Mouse (Mus musculus) kidney, embryonic 14.5 days (tissue): ENCODE results near the gene Celf1. TPM values are rescaled to one million over a fixed set of nuclear protein-coding genes. Genes with fewer than 3 reads are reported as not detected.

Experiments
- ATAC-seq: fragments of 200-750 bp; cut with Nextera tagmentation; 2 replicates; pipeline ENCODE4 v1.8.0; 2017; ENCODE audit warnings: moderate number of reproducible peaks, mild to moderate bottlenecking, moderate TSS enrichment, moderate library complexity; ENCODE audit not compliant: low FRiP score, low TSS enrichment
- H3K27ac ChIP-seq: fragments of 300-500 bp; sonication (generic); 2 replicates; pipeline ENCODE4 v1.5.1; 2014; ENCODE audit warnings: low read depth, mild to moderate bottlenecking, low read length, moderate library complexity, mixed read lengths
- H3K27me3 ChIP-seq: fragments of 300-500 bp; sonication (generic); 2 replicates; pipeline ENCODE4 v1.6.1; 2014; ENCODE audit warnings: mild to moderate bottlenecking, low read length; ENCODE audit not compliant: control insufficient read depth, insufficient read depth
- H3K36me3 ChIP-seq: fragments of 300-500 bp; sonication (generic); 2 replicates; pipeline ENCODE4 v1.6.1; 2014; ENCODE audit warnings: low read length, mixed read lengths; ENCODE audit not compliant: control insufficient read depth, insufficient read depth
- H3K4me1 ChIP-seq: fragments of 300-500 bp; sonication (generic); 2 replicates; pipeline ENCODE4 v1.6.1; 2014; ENCODE audit warnings: low read length, mixed read lengths; ENCODE audit not compliant: control insufficient read depth, insufficient read depth
- H3K4me2 ChIP-seq: fragments of 300-500 bp; sonication (generic); replicated peaks from 2 replicates; pipeline ENCODE4 v1.6.1; 2014; ENCODE audit warnings: low read depth, mild to moderate bottlenecking, low read length
- H3K4me3 ChIP-seq: fragments of 300-500 bp; sonication (generic); 2 replicates; pipeline ENCODE4 v1.5.1; 2014; ENCODE audit warnings: mild to moderate bottlenecking, low read length
- H3K9ac ChIP-seq: fragments of 300-500 bp; sonication (generic); 2 replicates; pipeline ENCODE4 v1.6.1; 2014; ENCODE audit warnings: low read depth, mild to moderate bottlenecking, low read length, moderate library complexity
- H3K9me3 ChIP-seq: fragments of 300-500 bp; sonication (generic); 2 replicates; pipeline ENCODE4 v1.6.1; 2016; ENCODE audit warnings: low read length; ENCODE audit not compliant: control insufficient read depth
- WGBS: fragments of 180-500 bp; shearing (Covaris S2); extraction: QIAGEN DNeasy Blood & Tissue Kit; methylation state at CpG from one replicate; pipeline ENCODE4 v1.1.7; 2014; 5-methylcytosine and 5-hydroxymethylcytosine counted together
- polyA plus RNA-seq: library from polyadenylated mRNA; unstranded; fragments of >200 nt; fragmentation: Nextera tagmentation; extraction: Ambion mirVana; gene quantifications from 2 replicates; pipeline ENCODE4 v1.2.1, GENCODE M21; 2014

Celf1 gene
- polyA plus RNA-seq, 1 experiment from 2014 or later, result 77.6 TPM

DNA sequence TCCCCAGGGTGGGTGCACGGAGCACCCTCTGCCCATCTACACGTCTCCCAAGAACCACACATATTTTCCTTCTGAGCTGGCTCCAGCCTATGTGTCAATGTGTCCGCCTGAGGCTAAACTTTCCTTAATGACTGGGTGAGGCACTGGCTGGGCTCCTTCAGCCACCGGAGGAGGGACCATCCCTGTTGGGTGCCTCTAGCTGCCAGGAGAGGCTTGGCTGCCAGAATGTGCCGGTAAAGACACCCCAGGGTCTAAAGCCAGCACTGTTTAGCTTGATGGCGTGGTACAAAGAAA lies 128.6 kb downstream of the Celf1 start:
- H3K27ac ChIP-seq, result no peak overlapping the region
- H3K4me1 ChIP-seq, result peaks cover 7% of the 10 kb centered on the region; the same call in 1 of the 2 replicates
- WGBS, result 45% methylated on average over 6 of the region's 6 CpGs
- no peak for ATAC-seq
- peaks cover 15% of the 10 kb centered on the region; the same call in 1 of the 2 replicates for H3K36me3 ChIP-seq
- H3K4me3 ChIP-seq, result peak overlapping the region; percentile 67; the same call in 1 of the 2 replicates
- no peak overlapping the region for H3K9ac ChIP-seq
- H3K9me3 ChIP-seq, result no peaks in the 10 kb centered on the region
- H3K4me2 ChIP-seq, result peak overlapping the region; percentile 72
- H3K27me3 ChIP-seq, result no peaks in the 10 kb centered on the region

Other genes starting within 250 kb of the Celf1 start
- 82.6 and 118 TPM in 2 replicates for gene Fnbp4, start 195.0 kb upstream of the Celf1 start, polyA plus RNA-seq
- gene Agbl2, start 157.7 kb upstream of the Celf1 start, polyA plus RNA-seq, result 0.37 TPM in 2 replicates
- 249 and 251 TPM in 2 replicates for gene Mtch2, start 93.2 kb upstream of the Celf1 start, polyA plus RNA-seq
- 7.7 and 13.2 TPM in 2 replicates for gene C1qtnf4, start 54.5 kb upstream of the Celf1 start, polyA plus RNA-seq
- gene Kbtbd4, start 35.6 kb upstream of the Celf1 start, polyA plus RNA-seq, result 37.5 and 43.4 TPM in 2 replicates
- 233 and 251 TPM in 2 replicates for gene Ndufs3, start 35.6 kb upstream of the Celf1 start, polyA plus RNA-seq
- gene Rapsn, start 95.2 kb downstream of the Celf1 start, polyA plus RNA-seq, result 0.74 and 2.0 TPM in 2 replicates
- gene Psmc3, start 113.6 kb downstream of the Celf1 start, polyA plus RNA-seq, result 356 and 399 TPM in 2 replicates
- gene Slc39a13, start 130.0 kb downstream of the Celf1 start, polyA plus RNA-seq, result 31.1 and 32.8 TPM in 2 replicates
- gene Spi1, start 142.0 kb downstream of the Celf1 start, polyA plus RNA-seq, result 2.2 and 3.7 TPM in 2 replicates
- gene Mybpc3, start 177.8 kb downstream of the Celf1 start, polyA plus RNA-seq, result not detected in 2 replicates
- 5.3 and 7.6 TPM in 2 replicates for gene Madd, start 243.5 kb downstream of the Celf1 start, polyA plus RNA-seq